Mouse (Mus musculus) ovary, adult 18-20 months (tissue): ENCODE results near the gene Hunk.

ENCODE experiments used
- DNase-seq: peaks from one replicate; pipeline ENCODE4 v3.0.0; 2022; ENCODE audit warnings: low spot score, mixed read lengths

The Hunk gene

DNA sequence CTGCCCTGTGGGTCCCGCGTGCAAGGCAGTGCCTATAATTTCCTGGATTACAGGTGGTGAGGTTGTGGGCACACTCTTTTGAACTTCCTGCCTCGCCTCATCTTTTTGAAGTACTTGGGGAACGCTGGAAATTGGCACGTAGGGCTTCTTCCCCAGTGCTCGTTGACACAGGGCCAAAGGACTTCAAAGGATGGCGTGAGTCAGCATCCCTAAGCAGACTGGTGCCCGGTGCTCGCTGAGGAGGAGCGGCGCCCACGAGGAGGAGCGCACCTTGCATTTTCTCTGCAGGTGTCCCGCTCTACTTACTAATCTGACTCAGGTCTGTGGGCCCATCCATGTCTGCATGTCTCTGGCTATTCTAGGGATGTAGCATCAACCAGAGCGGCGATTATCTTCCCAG, 4.9 kb downstream of the Hunk start:
- DNase-seq: no peak

DNA sequence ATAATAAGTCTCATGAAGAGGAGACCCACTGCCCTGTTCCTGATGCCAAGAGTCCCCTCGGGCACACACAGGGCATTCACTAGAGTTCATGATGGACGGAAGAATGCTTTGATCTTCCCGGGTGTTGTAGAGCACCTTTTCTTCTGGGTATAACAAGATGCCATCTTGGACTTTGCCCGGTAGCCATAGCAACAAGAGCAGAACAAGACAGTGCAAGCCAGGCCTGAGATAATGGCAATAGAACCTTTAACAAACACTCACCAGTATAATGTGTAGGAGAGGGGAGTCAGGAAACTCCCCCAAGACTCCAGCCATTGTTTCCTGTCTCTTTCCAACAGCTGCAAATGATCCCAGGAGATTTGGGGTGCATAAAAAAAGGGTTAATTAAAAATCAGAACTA, 8.9 kb downstream of the Hunk start:
- DNase-seq: no peak

DNA sequence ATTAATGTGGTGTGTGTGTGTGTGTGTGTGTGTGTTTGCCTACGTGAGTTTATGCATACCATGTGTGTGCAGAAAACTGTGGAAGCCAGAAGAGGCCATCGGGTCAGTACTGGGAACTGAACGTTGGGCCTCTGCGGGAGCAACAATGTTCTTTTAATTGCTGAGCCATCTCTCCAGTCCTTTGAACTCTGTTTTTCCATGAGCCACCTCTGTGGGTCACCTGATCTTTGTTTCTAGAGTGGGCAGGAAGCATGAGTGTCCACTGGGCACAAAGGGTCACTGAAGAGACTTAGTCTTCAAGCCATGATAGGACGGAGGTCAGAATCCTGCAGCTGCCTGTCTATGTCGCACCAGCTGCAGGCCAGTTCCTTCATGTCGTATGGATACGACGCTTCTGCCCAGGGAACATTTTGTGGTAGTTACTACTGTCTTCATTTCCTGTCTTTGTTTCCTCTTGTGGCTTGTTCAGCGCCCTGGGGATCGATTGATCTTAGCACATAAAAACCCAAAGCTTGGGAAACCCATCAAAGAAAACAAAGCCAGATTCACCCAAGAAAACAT, 10.3 kb downstream of the Hunk start:
- no peak for DNase-seq

DNA sequence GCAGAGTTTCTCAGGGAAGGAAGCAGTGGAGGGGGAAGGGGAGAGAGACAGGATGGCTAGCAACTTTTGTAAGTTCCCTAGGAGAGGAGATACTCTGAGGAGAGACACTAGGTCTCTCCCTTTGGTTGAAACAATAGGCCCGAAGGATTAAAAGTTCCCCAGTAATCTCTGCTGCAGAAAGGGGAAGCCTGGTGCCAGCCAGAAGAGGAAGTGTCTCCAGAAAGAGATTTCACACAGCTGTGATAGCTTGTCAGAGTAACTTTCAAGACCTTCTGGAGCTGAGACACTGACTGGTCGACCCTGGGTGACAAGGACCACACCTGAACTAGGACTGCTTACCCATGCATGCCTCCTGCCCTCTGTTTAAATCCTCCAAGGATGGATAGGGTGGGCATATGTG, 11.1 kb downstream of the Hunk start:
- DNase-seq: no peak

DNA sequence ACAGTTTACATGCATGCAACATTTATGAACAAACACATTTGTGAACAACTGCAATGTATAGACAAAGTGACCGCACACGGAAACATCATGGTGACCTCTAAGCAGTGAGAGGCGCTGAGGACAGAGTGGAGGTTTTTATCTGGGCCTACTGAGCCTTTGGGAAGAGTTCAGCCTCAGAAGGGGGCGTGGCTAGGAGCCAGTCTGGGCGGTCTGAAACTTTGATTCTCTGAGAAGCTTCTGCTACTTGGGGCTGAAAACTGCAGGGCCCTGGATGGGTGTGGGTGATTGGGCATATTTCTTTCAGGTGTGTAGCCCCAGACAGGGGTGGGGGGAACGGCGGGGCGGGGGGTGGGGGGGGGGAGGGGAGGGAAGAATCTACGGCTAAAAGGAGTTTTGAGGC, 14.5 kb downstream of the Hunk start:
- DNase-seq: no peak

DNA sequence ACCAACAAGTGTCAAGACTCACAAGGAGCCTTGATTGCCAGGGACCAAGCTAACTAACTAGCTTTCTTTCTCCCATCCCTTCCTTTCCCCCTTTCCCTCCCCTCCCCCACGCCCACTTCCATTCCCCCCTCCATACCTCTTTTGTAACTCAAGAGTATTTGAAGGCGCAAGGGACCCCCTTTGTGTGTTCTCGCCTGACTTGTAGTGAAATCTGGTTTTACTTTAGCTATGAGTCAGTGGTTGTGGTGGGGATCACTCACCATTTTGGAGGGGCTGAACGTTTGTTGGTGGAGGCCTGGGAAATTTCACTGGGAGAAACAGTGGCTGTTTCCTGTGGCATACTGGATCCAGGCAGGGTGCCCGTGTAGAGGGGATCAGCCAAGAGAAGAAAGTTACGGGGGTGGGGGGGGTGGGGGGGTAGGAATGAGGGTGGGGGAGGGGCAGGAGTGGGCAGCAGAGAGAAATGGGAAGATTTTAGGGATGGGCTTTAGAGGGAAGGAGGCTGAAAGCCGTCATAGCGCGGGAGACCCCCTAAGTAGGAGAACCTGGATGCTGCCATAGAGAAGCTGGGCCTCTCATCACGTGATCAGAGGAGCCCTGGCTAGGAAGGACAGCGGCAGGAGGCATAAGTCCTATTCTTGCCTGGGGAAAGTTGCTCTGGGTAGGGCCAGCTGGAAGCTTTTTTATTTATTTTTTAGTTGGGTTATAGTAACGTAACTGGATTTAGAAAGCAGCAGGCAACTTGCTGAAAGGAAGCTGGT, 15.3 kb downstream of the Hunk start:
- DNase-seq: no peak

DNA sequence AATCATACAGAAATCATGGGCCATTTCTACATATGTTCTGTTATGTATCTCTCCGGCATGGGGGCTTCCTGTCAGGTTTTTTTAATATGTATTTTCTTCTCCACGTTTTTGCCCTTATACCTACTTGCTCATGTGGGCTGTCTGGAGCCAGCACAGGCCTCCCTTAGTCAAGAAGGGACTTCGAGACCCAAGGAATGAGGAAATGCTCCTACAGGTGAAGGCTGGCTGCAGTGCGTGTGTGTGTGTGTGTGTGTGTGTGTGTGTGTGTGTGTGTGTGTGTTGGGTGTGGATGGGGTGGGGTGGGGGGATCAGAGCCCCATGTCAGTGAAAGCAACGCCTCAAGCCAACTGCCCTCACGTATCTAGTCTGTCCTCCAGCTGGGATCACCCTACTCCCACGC, 16.5 kb downstream of the Hunk start:
- DNase-seq: no peak

DNA sequence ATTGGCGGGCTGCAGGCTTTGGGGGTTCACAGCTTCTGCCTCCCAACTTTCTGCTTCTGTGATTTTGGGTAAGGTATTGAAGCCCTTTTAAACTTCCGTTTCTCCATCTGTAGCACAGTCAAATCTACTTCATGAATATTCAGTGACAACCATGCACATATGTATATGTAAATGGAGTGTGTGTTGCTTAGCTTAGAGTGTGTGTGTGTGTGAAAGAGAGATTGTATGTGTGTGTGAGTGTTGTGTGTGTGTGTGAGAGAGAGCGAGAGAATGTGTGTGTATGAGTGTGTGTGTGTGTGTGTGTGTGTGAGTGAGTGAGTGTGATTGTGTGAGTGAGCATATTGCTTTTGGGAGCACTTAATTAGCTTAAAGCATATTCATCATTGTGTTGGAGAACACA, 19.4 kb downstream of the Hunk start:
- no peak for DNase-seq

DNA sequence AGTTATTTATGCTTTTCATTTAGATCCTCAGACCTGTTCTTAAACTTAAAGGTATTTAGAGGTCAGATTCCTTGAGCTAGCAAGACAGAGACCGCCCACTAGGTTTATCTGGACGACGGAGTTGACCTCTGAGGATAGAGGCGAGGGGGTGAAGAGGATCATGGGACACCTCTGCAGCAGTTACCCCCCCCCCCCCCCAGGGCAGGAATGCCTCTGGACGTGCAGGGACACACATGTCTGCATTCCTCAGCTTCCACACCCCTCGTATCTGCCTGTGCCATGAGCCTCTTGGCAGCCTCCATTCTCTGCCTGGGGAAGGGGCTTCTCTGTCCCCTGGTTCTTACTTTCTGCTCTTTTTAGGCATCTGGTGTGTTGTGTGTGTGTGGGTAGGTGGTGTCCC, 19.8 kb downstream of the Hunk start:
- DNase-seq: no peak

DNA sequence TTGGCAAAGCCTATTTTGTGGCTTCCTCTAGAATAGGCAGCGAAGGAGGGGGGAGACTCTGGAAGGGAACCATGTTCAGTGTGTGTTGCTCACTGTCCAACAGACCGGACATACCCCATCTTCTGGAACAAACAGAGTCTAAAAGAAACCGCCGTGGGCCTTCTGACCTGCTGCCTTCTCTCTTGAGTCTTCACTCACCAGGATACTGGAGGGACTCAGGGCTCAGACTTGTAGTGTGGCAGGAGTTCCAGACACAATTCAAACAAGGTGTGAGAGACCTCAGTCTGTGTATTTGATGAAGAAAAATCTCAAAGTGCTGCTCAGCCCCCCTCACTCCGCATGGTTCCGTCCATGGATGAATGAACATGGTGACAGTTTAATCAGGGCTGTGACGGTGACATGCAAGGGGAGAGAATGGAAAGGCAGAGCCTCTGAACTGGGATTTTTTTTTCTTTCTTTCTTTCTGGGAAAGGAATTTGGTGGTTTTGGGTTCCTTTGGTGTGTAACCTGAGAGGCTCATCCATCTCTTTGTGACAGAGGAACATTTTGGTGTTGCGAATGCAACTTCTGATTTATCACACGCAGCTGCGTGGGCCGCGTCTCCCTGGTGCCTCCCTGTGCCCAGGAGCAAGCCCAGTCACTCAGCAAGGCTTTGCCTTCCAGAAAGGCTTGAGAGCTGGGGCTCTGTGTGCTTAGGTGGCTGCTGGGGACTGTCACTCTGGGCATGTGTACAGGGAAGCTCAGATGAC, 21.9 kb downstream of the Hunk start:
- DNase-seq: no peak

DNA sequence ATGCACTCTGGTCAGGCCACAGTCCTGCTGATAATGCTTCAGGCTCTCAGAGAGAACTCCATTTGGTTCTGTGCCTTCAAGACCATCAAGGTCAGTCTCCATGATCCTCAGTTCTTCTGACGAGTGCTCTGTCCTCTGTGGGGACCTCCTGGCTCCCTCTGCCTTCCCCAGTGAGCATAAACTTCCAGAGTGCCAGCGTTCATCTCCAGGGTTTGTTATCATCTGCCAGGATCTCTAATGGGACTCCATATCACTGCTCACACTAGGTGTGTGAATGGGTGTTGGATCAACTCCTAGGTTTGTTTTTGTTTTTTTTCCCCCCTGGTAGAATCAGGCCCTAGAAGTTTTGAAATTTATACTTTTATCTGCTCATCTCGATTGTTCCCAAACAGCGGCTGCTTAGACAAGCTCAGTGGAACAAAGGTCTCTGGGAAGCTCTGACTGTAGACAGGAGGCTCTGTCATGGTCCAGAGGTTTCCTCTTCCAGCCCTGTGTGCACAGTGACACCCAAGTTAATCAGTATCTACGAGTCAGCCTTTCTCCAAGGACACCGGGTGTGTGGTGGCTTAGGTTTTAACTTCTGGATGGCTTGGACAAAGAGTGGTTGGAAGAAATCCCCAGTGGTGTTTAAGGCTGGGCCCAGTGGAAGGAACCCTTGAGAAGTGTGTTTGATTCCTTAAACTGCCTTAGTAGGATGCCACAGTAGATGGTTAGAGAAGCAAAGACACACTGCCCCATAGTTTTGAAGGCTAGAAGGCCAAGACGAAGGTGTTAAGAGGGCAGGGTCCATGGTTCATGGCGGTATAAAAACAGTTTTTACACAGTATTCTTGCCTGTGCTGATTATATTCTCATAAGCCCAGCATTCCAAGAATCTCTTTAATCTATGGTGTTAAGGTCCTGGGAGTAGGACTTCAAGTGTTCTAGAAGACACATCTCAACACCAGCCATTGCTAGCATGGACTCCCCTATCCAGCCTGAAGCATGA, 26.6 kb downstream of the Hunk start:
- no peak for DNase-seq

DNA sequence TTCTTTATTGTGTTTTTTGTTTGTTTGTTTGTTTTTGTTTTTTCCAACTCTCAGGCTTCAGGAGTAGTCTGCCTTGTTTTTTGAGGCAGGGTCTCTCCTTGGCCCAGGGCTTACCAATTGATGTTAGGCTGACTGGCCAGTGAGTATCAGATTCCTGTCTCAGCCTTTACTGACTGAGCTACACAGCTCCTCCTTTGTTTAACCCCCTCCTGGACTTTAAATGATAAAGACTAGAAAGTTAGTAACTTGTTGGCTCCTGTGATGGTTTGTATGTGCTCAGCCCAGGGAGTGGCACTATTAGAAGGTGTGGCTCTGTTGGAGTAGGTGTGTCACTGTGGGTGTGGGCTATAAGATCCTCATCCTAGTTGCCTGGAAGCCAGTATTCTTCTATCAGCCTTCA, 30.8 kb downstream of the Hunk start:
- DNase-seq: no peak

DNA sequence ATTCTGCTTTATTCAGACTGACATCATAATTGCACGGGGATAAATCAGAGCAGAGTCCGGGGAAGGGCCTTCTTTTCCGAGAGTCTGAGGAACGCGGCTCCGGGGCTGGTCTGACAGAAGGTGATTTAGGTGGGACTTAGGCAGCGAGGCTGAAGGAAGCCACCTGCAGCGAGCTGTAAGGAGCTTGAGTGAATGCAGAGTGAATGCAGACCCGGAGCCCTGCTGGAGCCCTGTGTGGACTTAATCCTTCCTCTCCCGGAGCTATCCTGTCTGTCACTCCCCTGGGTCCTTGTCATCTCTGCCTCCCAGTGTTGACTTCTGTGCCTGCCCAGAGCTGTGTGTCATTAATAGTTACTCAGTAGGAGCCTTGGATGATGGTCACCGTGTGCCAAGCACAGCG, 32.8 kb downstream of the Hunk start:
- no peak for DNase-seq

DNA sequence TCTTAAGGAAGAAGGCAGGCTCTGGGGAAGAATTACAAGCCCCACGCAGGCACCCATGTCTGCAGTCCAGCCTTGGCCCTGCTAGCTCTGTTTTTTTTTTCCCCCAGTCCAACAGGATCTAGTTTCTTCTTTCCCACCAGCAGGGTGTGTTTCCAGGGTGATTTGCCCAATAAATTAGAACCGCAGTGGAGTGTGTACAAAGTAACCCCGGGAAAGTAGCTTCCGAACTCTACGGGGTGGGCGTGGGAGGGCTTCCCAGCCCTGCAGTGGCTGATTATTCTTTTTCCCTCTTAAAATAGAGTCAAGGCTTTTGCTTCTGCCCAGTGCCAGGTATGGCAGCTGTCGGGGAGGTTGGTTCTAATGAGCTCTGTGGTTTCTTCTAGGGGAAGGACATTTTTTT, 35.3 kb downstream of the Hunk start:
- no peak for DNase-seq

DNA sequence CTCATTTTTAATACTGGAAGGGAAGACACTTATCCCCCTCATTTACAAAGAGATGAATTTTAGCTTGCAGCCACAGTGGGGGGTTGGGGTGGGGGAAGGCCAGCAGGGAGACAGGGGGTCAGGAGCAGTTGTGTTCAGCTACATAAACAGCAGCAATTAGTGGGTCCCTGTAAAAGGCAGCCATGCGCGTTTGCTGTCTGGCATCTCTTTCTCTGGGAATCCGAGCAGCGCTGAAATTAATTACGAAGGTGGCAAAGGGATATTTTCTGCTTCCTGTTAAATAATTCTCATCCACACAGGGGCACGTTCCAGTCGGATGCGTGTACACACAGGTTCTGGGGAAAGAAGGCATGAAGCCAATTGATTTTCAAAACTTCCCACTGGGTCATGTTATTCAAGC, 35.7 kb downstream of the Hunk start:
- DNase-seq: no peak

DNA sequence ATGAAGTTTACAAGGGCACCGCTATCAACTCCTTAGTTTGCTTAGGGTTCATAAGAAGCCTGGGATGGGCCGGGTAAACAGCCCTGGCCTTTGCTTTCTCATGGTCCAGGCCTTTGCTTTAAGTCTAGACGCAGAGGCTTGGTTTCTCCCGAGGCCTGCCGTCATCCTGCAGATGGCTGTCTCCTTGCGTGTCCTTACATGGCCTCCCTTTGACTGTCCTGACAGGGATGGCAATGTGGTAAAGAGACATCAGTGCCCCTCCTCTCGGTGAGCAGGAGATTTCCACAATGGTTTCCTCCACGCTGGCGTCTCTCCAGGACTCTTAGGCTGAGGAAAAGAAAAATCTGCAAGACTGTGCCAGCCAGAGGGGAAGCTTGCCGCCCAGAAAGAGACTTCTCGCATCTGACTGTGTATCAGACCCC, 36.3 kb downstream of the Hunk start:
- DNase-seq: peak; percentile 7

DNA sequence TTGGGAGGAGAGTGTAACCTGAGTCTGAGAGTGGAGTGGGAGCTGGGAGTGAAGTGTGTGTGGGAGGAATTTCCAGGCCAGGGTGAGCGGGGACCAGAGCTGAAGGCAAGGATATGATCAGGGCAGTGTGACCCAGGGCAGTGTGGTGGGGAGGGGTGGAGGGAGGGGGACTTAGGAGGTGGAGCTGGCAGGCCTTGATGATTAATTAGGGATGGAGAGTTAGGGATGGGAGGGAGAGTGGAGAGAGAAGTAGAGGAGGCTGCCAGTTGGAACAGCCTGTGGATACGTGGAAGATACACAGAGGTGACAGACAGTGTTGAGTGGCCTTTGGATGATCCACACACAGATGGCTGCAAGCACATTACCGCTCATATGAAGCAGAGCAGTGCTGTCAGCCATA, 38.1 kb downstream of the Hunk start:
- peak; percentile 66 for DNase-seq

DNA sequence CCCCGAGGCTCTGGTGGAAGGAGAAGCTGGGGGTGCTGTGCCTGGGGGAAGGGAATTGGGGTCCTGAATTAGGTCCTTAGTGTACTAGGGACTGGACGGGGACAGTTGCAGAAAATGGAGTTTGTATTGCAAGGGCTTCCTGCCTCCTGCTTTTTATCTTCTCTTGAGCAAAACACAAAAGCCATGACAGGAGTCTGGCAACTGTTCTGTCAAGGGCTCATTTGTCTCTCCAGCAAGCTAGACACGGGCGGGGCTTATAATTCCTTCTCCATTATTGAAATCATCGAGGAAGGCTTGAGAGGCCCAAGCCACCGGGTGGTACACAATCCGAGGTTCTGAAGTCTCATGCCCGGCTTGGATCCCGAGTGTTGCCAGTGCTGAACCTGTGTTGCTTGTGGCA, 38.6 kb downstream of the Hunk start:
- no peak for DNase-seq

DNA sequence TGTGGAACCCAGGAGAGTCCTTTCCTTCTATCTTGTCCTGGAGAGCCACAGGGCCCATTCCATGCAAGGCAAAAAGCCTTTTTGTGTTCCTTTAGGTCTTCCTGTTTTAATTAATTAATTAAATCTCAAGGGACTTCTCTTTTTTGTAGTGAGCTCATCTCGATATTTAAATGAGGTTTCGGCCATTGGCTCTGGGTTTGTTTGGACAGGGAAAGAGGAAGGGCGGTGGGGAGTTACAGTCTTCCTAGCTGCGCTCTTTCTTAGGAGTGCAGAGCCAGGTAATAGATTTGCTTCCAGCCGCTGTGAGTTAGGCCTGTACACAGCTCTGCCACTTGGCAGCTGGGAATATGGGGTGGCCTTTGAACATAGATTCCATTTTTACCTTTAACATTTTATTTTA, 40.4 kb downstream of the Hunk start:
- no peak for DNase-seq

DNA sequence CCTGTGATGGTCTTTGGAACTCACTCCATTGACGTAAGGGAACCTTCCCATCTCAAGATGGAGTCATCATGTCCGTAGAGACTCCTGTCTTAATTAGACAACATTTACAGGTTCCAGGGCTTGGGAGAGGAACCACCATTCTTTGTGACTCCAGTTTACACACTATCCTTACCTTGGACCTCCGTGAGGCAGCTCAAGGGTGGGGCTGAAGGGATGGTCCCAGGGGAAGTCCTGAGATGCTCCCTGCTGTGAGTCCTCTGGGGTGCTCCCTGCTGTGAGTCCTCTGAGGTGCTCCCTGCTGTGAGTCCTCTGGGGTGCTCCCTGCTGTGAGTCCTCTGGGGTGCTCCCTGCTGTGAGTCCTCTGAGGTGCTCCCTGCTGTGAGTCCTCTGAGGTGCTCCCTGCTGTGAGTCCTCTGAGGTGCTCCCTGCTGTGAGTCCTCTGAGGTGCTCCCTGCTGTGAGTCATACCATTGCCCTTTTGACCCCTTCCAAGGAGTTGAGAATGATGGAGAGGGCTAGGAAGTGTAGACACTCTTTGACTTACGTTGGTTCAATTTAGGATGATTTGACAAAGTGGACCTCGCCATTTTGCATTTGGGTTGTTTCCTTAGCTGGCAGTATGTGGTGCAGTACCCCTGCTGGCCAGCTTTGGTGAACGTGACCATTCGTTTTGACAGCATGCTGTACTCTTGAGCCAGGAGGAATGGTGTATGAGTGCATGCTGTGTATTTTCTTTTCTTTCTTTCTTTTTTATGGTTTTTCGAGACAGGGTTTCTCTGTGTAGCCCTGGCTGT, 42.2 kb downstream of the Hunk start:
- DNase-seq: no peak

DNA sequence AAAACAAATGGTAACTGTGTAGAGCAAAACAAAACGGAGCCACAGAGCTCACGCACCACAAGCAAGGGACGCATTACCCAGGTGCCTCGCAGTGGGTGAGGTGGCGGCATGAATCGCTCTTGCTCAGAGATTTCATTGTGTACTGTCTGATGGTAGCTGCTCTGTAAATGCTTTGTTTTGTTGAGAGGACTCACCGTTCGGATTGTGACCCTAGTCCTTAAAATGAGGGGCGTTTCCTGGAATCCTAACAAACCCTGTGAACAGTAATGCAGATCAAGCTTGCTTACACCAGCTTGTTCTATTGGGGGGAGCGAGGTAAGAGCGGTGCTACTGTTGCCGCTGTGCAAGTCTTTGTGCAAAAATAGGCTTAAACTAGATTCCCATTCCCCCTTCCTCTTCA, 47.7 kb downstream of the Hunk start:
- no peak for DNase-seq
